Mouse (Mus musculus) heart, adult 8-10 months (tissue): ENCODE measurements around the gene Col23a1. TPM values are rescaled to one million over a fixed set of nuclear protein-coding genes. Genes with fewer than 3 reads are reported as not detected.

Experiments used
- DNase-seq: peaks from one replicate; pipeline ENCODE4 v3.0.0; 2022; ENCODE audit warnings: low spot score
- total RNA-seq, 4 experiments: library from RNA; stranded (reverse); gene quantifications; 2 replicates each; pipeline ENCODE4 v1.2.4; 2022

The Col23a1 gene
- total RNA-seq, 4 experiments from 2014 or later = 1.4 to 3.2 (median 1.9) TPM

GRCm38 (mm10) chr11:51430180-51430578, 140.5 kb downstream of the Col23a1 start:
- DNase-seq = no peak

DNA sequence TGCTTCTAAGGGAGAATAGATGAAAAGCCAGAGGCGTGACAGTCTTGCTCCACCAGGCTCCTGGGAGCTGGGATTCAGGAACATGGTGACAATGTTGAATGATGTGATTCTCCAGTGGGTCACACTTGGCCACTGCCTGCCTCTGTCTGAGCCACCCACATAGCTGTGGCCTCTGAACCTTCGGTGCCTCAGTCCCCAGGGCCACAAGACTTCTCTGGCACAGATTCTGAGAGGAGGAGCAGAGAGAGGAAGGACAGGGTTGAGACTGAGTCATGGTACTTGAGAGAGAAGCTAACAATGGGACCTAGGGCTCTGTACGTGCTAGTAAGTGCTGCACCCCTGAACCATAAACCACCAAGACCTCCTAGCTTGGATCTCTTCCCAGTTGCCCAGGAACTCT, 141.6 kb downstream of the Col23a1 start:
- DNase-seq = no peak

DNA sequence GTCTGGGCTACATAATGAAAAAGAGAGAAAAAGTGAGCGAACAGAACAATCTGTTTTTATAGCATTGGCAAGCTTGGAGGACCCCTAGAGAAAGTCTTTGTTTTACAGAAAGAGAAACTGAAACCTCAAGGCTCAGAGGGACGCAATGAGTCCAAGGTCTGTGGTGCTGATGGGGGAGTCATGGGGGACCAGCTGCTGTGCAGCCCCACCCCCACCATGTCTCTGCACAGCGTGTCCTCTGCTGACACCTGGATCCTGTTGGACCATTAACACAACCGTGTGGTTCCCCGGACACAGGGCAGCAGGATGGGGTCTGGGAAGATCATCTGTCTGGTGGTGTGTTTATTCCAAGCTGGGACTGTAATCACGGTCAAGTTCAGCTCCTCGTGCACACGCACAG, 142.2 kb downstream of the Col23a1 start:
- DNase-seq = no peak

DNA sequence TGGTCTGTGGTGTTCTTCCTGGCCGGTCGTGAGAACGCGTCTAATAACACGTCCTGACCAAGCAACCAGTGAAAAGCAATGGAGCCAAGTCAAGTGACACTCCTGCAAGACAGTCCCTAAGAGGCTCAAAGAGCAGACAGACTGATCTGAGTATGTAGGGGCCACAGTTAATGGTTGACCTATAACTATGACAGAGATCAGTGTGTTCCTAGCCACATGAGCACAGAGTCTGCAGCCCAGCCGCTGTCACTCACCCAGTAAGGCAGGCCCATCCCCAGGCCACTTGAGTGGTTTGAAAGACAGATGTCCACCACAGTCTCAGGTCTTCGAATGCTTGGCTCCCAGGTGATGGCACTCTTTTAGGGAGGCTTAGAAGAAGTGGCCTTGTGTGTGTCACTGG, 152.3 kb downstream of the Col23a1 start:
- no peak for DNase-seq

DNA sequence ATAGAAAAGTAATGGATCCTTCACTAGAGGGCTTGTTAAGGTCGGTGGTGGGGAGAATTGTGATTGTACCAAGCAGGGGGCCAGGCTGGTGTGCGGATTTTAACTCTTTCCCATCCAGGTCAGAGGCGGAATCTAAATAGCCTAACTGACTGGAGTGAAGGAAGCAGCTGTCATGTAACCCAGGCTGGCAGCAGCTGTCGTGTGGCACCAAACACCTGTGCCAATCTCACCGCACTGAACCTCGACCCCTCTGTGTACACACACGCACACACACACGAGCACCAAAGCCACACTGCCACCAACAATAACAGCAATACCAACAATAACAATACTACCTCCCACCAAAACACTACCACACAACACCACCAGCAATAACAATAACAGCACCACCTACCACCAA, 152.9 kb downstream of the Col23a1 start:
- DNase-seq = no peak

DNA sequence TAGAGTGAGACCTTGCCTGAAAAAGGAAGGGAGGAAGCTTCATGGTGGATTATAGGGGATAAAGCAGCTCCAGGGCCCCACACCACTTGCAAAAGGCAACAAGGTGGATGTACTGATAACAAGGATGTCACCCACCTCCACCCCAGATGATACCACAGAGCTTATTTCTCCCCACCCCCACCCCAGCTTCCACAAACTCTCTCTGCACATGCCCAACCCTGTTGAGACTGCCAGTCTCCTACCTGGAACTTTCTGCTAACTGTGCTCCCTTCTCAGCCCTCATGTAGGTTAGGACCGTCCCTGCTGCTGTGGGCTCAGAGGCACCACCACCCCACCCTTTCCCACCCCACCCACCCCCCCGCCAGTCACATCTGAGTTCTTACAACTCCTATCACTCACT, 154.1 kb downstream of the Col23a1 start:
- no peak for DNase-seq

DNA sequence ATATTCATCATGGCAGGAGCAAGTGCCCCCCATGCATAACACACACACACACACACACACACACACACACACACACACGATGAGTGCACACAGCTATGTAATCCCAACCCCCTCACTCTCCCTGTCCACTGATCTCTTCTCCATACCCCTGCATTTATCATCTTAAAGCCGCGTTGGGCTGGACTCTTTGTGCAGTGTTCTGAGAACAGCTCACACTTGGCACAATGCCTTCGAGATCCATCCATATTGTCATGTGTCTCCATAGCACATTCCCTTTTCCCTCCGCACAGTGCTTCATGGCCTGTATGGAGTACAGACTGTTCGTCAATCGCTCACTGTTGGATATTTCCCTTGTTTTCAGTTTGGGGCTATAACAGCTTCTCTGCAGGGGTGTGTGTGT, 154.9 kb downstream of the Col23a1 start:
- DNase-seq = no peak

DNA sequence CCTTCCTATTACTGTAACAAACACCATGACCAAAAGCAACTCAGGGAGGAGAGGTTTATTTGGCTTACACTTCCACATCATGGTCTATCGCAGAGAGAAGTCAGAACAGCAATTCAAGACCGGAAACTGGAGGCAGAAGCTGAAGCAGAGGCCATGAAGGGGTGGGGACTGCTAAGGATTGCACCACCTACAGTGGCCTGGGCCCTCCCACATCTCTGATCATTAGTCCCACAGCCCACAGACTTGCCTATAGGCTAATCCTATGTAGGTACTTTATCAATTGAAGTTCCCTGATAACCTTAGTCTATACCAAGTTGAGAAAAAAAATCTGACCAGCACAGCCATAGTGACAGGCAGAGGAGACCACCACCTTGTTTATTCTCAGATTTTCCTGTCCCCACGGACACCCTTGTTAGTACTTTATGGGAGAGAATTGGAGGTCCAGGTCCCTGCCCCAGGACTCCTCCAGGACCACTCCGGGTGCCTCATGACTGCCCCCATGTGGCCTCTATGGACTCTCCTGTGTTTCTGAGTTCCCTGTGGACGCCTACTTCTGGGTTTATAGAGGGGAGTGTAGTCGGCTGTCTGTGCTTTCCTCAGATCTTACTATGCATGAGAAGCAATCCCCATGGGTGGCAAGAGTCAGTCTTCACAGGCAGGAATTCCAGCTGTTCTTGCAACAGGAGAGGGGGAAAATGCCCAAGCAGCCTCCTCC, 157.1 kb downstream of the Col23a1 start:
- peak; percentile 49 for DNase-seq

DNA sequence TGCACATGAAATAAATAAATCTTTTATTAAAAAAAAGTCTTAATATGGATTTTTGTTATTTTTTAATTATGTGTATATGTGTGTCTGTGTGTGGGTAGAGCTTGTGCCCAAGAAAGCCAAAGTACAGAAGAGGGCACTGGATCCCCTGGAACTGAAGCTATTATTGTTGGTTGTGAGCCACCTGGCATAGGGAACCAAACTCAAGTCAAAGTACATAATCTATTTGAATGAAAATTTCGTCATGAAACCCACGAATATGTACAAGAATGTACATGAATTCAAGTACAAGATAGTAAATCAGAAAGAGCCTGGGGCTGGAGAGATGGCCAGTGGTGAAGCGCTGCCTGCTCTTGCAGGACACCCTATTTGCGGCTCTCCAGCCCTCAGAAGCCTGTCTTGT, 158.5 kb downstream of the Col23a1 start:
- DNase-seq = no peak

DNA sequence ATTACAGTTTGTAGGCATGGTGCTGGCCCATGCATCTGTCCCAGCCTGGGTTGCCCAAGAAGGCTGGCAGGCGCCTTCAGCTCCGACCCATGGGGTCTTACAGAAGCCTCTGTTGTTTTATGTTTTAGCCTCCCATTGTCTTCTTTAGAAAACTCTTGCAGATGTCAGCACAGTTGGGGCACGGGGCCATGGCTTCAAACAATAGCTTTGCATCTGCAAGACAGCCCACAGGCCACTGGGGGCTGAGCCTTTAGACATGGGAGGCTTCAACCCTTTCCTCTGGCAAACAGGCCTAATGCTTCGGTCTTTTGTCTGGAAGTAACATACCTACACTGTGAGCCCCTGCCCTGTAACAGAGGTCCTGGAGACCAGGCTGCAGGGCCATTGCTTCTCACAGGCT, 159.0 kb downstream of the Col23a1 start:
- no peak for DNase-seq

- DNase-seq = no peak
Observed at GRCm38 (mm10) chr11:51449881-51450280, 160.2 kb downstream of the Col23a1 start.

DNA sequence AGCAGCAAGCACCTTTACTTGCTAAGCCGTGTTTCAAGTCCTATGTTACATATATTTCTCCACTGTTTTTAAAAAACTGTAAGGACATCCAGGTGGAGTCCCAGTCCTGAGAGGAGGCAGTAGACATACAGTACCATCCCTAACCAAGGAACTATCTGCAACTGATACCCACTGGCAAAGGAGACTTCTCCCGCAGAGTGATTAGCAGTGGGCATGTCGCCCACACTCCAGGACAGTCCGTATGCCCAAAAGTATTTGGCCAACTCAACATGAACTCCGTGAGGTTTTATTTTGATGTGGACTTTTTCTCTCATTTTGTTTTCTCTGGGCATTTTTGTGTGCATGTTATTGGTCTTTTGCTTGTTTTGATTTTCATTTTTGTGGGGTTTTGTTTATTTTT, 161.6 kb downstream of the Col23a1 start:
- no peak for DNase-seq

- no peak for DNase-seq
Observed at GRCm38 (mm10) chr11:51451925-51452324, 162.2 kb downstream of the Col23a1 start.

GRCm38 (mm10) chr11:51453742-51454141, 164.0 kb downstream of the Col23a1 start:
- DNase-seq = no peak

- DNase-seq = no peak
Observed at GRCm38 (mm10) chr11:51455501-51455900, 165.8 kb downstream of the Col23a1 start.

- no peak for DNase-seq
Observed at GRCm38 (mm10) chr11:51457624-51458023, 167.9 kb downstream of the Col23a1 start.

- no peak for DNase-seq
Observed at GRCm38 (mm10) chr11:51458649-51459048, 168.9 kb downstream of the Col23a1 start.

DNA sequence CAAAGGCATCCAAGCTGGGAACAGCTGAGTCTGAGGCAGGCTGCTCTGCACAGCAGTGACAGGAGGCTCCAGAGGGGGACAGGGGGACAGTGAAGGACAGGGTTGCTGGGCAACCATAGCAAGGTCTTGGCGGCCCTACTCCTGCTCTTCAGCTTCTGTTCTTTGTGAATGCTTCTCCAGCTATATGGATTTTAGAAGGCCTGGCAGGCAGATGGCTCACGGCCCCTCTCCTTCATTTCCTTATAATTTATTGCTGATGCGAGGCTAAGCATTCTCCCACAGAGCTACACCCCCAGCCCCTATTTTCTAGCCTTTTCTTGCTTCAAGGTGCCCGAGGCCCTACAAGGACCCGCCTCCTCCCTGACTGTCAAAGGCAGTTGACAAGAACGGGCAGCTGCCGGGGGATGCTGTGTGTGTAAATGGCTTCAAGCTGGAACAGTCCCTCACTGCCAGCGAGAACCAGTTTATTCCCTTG, 169.9 kb downstream of the Col23a1 start:
- no peak for DNase-seq

DNA sequence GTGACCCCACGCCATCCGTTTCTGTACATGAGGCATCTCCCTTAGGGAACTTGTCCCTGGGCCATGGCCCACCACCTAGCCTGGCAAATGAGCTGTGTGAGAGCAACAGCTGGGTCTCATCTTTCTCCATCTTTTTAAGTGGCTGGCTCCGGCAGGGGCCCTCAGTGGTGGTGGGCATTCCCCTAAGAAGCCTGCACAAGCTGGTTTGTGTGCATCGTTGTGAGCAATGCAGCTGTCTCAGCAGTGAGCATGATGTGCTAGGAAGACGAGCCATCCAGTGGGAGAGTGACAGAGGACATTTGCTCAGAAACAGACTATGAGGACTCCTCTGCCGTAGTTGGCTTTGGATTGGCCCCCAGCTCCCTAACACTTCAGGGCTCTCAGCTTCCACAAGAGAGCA, 179.0 kb downstream of the Col23a1 start:
- DNase-seq = no peak

DNA sequence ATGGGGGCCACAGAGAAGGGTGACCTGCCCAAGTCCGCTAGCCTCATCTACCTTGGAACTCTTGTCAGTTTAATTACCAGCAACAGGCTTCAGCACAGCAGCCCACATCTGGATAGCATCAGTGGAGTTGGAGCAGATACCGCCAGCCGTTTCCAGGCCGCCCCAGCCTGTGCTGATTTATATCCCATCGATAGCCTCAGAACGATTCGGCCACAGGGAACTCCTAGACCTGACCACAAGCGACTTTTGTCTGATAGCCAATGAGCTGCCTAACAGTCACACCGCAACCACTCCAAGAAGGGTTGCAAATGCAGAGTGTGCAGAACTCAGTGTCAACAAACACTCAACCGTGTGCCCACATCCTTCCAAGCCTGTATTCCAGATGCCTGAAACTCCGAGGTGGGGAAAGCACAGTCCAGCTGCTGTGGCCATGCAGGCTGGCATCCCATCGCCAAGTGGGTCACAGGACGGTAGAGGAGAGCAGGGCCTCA, 179.7 kb downstream of the Col23a1 start:
- no peak for DNase-seq

DNA sequence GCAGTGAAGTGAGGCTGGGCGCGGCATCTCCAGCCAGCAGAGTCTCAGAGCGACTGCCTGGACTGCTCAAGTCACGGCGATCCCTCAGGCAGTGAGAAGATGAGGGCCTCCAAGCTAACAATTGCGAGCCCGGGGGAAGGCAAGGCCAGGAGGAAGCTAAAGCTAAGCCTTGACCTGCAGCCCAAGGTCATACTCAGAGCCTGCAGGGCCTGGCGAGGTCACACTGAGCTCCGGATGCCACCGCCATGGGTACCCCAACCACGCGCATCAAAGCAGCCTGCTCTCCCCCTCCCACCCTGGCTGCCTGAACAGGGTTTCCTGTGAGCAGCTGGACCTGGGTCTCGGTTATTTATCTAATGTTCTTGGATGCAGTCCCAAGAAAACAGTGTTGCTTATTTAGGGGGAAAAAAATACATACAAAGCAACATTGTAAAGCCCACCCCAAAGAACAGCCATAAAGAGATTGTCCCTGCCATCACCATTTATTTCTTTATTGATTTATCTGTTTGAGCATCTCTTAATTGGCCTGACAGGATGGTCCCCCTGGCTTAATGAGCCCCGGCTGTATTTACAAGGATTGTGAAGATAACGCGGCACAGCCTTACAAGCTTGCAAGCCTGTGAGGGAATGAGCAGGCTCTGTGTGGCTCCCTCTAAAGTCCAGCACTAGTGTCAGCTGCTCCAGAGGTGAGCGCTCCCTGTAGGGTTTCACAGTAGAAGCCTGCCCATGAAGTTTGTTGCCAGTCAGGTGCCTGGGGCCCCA, 180.8 kb downstream of the Col23a1 start:
- DNase-seq = no peak

DNA sequence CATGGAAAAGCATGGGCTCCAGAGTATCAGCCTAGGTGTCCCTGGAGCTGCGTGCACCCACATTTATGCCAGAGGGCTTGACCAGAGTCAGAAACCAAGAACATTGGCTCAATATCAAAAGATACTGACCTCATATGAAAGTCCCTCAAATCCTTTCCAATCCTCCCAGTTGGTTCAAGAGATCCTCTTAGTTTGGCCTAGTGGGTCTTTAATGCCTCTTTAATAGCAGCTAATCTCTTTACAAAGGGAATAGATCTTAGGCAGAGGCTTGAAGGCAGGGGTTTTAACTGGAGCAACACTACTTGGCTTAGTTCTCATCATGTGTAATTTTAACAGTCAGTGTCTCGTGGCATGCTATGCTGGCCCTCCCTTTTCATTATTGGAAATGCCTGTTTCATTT, 184.0 kb downstream of the Col23a1 start:
- DNase-seq = no peak

- no peak for DNase-seq
Observed at GRCm38 (mm10) chr11:51476543-51476942, 186.8 kb downstream of the Col23a1 start.
